Mouse (Mus musculus): ENCODE data around the gene Oxgr1.

GRCm38 (mm10) chr14:120019948-120020347 lies 22.3 kb downstream of the Oxgr1 start:
- TF ChIP-seq POLR2A (IDR thresholded peaks at IDR 0.05; ENCODE audit: insufficient read depth, low read depth, low read length) = no peak
- no peak for TF ChIP-seq CTCF (IDR thresholded peaks at IDR 0.05)
- no peak for TF ChIP-seq EP300 (IDR thresholded peaks at IDR 0.05; ENCODE audit: insufficient read depth, low read depth, low read length)
